Mouse (Mus musculus): ENCODE data around the gene Gm42417. TPM values are rescaled to one million over a fixed set of nuclear protein-coding genes. Genes with fewer than 3 reads are reported as not detected.

Gene Gm42417
- polyA plus RNA-seq, 1 experiment from 2014 or later, result 0.26 TPM

DNA sequence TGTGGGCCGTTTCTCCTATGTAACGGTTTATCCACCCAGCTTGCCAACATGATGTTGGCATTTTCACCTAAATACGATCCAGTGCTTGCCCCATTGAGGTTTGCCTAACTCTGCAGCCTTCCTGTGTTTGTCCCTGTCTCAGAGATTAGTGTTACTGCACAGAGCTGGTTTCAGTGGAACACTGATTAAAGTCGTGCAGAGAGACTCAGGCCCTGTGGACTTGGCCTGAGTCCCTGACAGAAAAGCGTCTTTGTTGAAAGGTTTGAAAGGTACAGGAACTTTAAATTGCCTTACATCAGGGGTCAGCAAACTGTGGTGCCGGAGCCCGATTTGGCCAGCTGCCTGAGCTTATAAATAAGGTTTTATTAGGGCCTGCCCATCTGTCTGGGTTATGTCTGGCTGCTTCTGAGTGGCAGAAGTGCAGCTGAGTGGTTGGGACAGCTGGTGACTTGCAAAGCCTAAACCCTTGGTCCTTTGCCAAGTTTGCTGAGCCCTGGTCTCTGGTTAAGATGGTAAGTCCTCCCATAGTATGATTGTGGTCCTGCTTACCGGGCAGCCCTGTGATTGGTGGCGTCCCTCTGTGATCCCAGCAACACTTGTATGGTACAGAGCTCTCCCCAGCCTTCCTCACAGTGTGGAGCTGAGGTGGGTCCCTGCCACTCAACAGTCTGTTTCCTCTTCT is 15.8 kb downstream of the Gm42417 start:
- Histone ChIP-seq H3K27me3 (ENCODE audit: control insufficient read depth, insufficient read depth, low read length) (no peaks in the 10 kb centered on the region), H3K9me3 (ENCODE audit: control insufficient read depth, low read length) (no peaks in the 10 kb centered on the region), H3K4me1 (ENCODE audit: control insufficient read depth, insufficient read depth, low read length) (no peaks in the 10 kb centered on the region), H3K36me3 (ENCODE audit: control insufficient read depth, insufficient read depth, low read length) (peaks cover 68% of the 10 kb centered on the region), H3K4me2 (replicated peaks; ENCODE audit: low read depth, low read length) (no peak overlapping the region), H3K4me3 (ENCODE audit: low read length) (no peak overlapping the region), H3K9ac (ENCODE audit: low read depth, low read length) (no peak overlapping the region), H3K27ac (ENCODE audit: low read depth, low read length) (0 out of 2 replicates have a peak overlapping the region, but pooled peaks have one; percentile 37)
- WGBS, result 49% methylated on average over 9 of the region's 9 CpGs
- ATAC-seq (ENCODE audit: low FRiP score, low TSS enrichment), result peak; percentile 17; the same call in 1 of the 2 replicates

DNA sequence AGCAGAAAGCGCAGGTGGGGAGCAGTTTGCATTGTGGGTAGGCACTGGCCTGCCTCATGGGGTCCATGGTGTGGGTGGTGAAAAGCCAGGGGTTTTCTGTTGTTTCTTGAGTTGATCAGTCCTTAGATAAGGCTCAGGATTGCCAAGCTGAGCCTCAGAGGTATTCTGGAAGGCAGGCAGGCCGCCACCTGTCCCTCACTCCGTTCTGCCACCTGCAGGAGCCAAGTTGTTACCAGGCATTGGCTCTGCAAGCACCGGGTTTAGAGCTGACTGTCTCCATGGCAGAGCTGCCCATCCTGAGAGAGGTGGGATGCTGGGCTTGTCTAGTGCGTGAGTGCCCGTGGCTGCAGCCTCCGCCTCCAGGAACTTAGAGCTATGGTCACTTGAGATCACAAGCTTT is 17.0 kb downstream of the Gm42417 start:
- Histone ChIP-seq H3K4me1 (ENCODE audit: control insufficient read depth, insufficient read depth, low read length) (no peaks in the 10 kb centered on the region), H3K36me3 (ENCODE audit: control insufficient read depth, insufficient read depth, low read length) (peaks cover 68% of the 10 kb centered on the region), H3K9ac (ENCODE audit: low read depth, low read length) (no peak overlapping the region), H3K9me3 (ENCODE audit: control insufficient read depth, low read length) (no peaks in the 10 kb centered on the region), H3K4me2 (replicated peaks; ENCODE audit: low read depth, low read length) (no peak overlapping the region), H3K27me3 (ENCODE audit: control insufficient read depth, insufficient read depth, low read length) (no peaks in the 10 kb centered on the region), H3K27ac (ENCODE audit: low read depth, low read length) (no peak overlapping the region), H3K4me3 (ENCODE audit: low read length) (no peak overlapping the region)
- WGBS, result 90% methylated on average over 7 of the region's 7 CpGs
- ATAC-seq (ENCODE audit: low FRiP score, low TSS enrichment), result no peak

DNA sequence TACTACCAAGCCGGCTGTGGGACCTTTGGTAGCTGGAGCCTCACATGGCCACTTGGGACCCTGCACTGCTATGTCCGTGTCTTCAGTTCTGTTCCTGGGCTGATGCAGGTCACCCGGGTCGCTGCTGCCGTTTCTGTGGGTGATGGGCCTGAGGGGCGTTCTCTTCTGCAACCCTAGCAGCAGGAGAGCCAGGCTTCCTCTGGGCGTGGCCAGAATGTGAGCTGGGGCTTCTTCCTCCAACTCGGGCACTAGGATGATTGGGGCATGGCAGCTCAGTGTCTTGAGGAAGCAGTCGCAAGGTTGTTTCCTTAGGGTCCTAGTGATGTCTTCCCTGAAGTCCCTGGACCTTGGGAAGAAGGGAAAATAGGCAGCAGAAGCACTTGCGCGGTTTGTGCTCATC is 19.6 kb downstream of the Gm42417 start:
- Histone ChIP-seq H3K9me3 (ENCODE audit: control insufficient read depth, low read length) (no peaks in the 10 kb centered on the region), H3K36me3 (ENCODE audit: control insufficient read depth, insufficient read depth, low read length) (peaks cover 57% of the 10 kb centered on the region), H3K27ac (ENCODE audit: low read depth, low read length) (no peak overlapping the region), H3K4me3 (ENCODE audit: low read length) (no peak overlapping the region), H3K4me1 (ENCODE audit: control insufficient read depth, insufficient read depth, low read length) (0 out of 2 replicates have a peak, but pooled peaks cover 3% of the 10 kb centered on the region), H3K27me3 (ENCODE audit: control insufficient read depth, insufficient read depth, low read length) (no peaks in the 10 kb centered on the region), H3K4me2 (replicated peaks; ENCODE audit: low read depth, low read length) (no peak overlapping the region), H3K9ac (ENCODE audit: low read depth, low read length) (no peak overlapping the region)
- WGBS, result 70% methylated on average over 11 of the region's 11 CpGs
- ATAC-seq (ENCODE audit: low FRiP score, low TSS enrichment), result no peak

DNA sequence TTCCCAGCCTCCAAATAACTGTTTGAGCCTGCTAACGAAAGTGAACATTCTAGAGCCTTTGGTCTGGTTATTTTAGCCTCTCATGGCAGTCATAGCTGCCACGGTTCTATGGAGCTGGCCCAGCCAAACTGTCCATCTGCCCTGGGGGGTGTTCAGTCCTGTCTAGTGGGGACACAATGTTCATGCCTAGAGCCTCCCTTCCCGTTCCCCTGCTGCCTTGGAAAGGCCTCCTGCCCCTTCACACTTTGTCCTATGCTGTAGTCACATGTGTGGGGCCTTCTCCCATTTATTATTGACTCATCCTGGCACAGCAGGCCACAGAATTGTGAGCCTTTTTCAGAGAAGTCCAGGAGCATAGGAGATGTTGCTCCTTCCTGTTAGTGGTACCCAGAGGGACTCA is 21.0 kb downstream of the Gm42417 start:
- Histone ChIP-seq H3K9me3 (ENCODE audit: control insufficient read depth, low read length) (no peaks in the 10 kb centered on the region), H3K36me3 (ENCODE audit: control insufficient read depth, insufficient read depth, low read length) (peaks cover 44% of the 10 kb centered on the region), H3K4me1 (ENCODE audit: control insufficient read depth, insufficient read depth, low read length) (peaks cover 15% of the 10 kb centered on the region), H3K27ac (ENCODE audit: low read depth, low read length) (no peak overlapping the region), H3K4me2 (replicated peaks; ENCODE audit: low read depth, low read length) (no peak overlapping the region), H3K9ac (ENCODE audit: low read depth, low read length) (no peak overlapping the region), H3K4me3 (ENCODE audit: low read length) (no peak overlapping the region), H3K27me3 (ENCODE audit: control insufficient read depth, insufficient read depth, low read length) (no peaks in the 10 kb centered on the region)
- 75% methylated on average over 3 of the region's 3 CpGs for WGBS
- ATAC-seq (ENCODE audit: low FRiP score, low TSS enrichment), result no peak

DNA sequence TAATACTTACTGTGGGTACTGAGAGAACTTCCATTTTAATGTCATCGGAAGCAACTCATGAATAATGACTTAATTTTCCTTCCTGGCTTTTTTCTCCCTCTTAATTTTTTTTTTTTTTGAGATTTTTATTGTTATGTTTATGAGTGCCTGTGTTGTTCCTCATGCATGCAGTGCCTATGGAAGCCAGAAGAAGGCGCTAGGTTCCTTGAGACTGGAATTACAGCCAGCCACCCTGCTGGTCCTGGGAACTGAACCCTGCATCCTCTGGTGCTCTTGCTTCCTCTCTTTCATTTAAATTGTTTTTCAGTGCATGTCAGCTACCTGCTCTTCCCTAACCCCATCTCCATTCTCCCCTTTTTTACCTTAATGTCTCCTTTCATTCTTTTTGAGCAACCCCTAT is 25.5 kb downstream of the Gm42417 start:
- WGBS, result 50% methylated on average over 2 of the region's 2 CpGs
- no peaks in the 10 kb centered on the region for H3K27me3 ChIP-seq (ENCODE audit: control insufficient read depth, insufficient read depth, low read length)
- no peak overlapping the region for H3K27ac ChIP-seq (ENCODE audit: low read depth, low read length)
- H3K4me3 ChIP-seq (ENCODE audit: low read length), result peak overlapping the region; percentile 92
- no peaks in the 10 kb centered on the region for H3K9me3 ChIP-seq (ENCODE audit: control insufficient read depth, low read length)
- ATAC-seq (ENCODE audit: low FRiP score, low TSS enrichment), result no peak
- peaks cover 18% of the 10 kb centered on the region for H3K4me1 ChIP-seq (ENCODE audit: control insufficient read depth, insufficient read depth, low read length)
- H3K36me3 ChIP-seq (ENCODE audit: control insufficient read depth, insufficient read depth, low read length), result 0 out of 2 replicates have a peak, but pooled peaks cover 6% of the 10 kb centered on the region
- peak overlapping the region; percentile 69 for H3K4me2 ChIP-seq (replicated peaks; ENCODE audit: low read depth, low read length)
- peak overlapping the region; percentile 89; the same call in 1 of the 2 replicates for H3K9ac ChIP-seq (ENCODE audit: low read depth, low read length)

DNA sequence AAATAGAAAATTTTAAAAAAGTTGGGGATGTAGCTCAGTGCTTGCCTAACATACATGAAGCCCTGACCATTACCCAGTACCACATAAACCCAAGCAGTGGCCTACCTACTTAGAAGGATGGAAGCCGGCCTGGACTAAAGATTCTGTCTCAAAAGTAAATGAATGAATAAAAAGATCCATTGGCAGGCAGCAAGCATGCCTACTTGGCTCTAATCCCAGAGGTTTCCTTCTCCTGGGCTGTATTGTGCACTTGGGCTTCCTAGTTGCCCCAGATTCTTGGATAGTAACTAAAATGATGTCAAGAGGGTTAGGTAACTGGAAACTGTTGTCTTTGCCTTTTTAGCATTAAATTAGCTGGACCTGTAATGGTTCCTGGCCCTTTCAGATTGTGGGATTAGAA is 25.9 kb downstream of the Gm42417 start:
- Histone ChIP-seq H3K9ac (ENCODE audit: low read depth, low read length) (peak overlapping the region; percentile 89), H3K4me1 (ENCODE audit: control insufficient read depth, insufficient read depth, low read length) (peaks cover 18% of the 10 kb centered on the region), H3K4me3 (ENCODE audit: low read length) (peak overlapping the region; percentile 92), H3K4me2 (replicated peaks; ENCODE audit: low read depth, low read length) (peak overlapping the region; percentile 69), H3K36me3 (ENCODE audit: control insufficient read depth, insufficient read depth, low read length) (0 out of 2 replicates have a peak, but pooled peaks cover 6% of the 10 kb centered on the region), H3K9me3 (ENCODE audit: control insufficient read depth, low read length) (no peaks in the 10 kb centered on the region), H3K27me3 (ENCODE audit: control insufficient read depth, insufficient read depth, low read length) (no peaks in the 10 kb centered on the region), H3K27ac (ENCODE audit: low read depth, low read length) (no peak overlapping the region)
- ATAC-seq (ENCODE audit: low FRiP score, low TSS enrichment), result no peak
- 15% methylated on average over 1 of the region's 1 CpGs for WGBS

DNA sequence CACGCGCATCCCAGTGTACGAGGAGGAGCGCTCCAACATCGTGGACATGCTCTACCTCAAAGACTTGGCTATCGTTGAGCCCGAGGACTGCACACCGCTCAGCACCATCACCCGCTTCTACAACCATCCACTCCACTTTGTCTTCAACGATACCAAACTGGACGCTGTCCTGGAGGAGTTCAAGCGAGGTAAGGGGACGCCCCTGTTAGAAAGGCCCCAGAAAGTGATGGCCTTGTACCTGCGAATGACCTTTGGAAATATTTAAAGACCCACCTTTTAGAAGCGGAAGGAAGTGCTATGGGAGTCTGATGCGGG is 26.3 kb downstream of the Gm42417 start:
- Histone ChIP-seq H3K4me3 (ENCODE audit: low read length) (peak overlapping the region; percentile 92), H3K27ac (ENCODE audit: low read depth, low read length) (peak overlapping the region; percentile 78; the same call in 1 of the 2 replicates), H3K9ac (ENCODE audit: low read depth, low read length) (peak overlapping the region; percentile 89), H3K27me3 (ENCODE audit: control insufficient read depth, insufficient read depth, low read length) (no peaks in the 10 kb centered on the region), H3K36me3 (ENCODE audit: control insufficient read depth, insufficient read depth, low read length) (peaks cover 6% of the 10 kb centered on the region; the same call in 1 of the 2 replicates), H3K4me1 (ENCODE audit: control insufficient read depth, insufficient read depth, low read length) (peaks cover 18% of the 10 kb centered on the region), H3K9me3 (ENCODE audit: control insufficient read depth, low read length) (no peaks in the 10 kb centered on the region), H3K4me2 (replicated peaks; ENCODE audit: low read depth, low read length) (peak overlapping the region; percentile 69)
- under 1% methylated on average over 16 of the region's 16 CpGs for WGBS
- no peak for ATAC-seq (ENCODE audit: low FRiP score, low TSS enrichment)

DNA sequence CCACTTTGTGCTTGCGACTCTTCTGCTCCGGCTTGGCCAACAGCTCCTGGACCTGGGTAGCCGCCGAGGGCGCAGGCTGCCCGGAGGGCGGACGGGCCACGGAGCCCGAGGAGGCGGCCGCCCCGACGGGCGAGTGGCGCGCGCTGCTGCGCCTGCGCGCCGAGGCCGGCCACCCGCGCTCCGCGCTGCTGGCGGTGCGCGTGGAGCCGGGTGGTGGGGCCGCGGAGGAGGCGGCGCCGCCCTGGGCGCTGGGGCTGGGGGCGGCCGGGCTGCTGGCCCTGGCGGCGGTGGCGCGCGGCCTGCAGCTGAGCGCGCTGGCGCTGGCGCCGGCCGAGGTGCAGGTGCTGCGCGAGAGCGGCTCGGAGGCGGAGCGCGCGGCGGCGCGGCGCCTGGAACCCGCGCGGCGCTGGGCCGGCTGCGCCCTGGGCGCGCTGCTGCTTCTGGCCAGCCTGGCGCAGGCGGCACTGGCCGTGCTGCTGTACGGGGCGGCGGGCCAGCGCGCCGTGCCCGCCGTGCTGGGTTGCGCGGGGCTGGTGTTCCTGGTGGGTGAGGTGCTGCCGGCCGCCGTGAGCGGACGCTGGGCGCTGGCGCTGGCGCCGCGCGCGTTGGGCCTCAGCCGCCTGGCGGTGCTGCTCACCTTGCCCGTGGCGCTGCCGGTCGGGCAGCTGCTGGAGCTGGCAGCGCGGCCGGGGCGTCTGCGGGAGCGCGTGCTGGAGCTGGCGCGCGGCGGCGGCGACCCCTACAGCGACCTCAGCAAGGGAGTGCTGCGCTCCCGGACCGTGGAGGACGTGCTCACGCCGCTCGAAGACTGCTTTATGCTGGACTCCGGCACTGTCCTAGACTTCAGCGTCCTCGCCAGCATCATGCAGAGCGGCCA is 26.9 kb downstream of the Gm42417 start:
- peak overlapping the region; percentile 92 for H3K4me3 ChIP-seq (ENCODE audit: low read length)
- H3K27ac ChIP-seq (ENCODE audit: low read depth, low read length), result peak overlapping the region; percentile 98
- peaks cover 10% of the 10 kb centered on the region for H3K36me3 ChIP-seq (ENCODE audit: control insufficient read depth, insufficient read depth, low read length)
- H3K27me3 ChIP-seq (ENCODE audit: control insufficient read depth, insufficient read depth, low read length), result no peaks in the 10 kb centered on the region
- no peaks in the 10 kb centered on the region for H3K9me3 ChIP-seq (ENCODE audit: control insufficient read depth, low read length)
- under 1% methylated on average over 77 of the region's 126 CpGs for WGBS
- peak; percentile 72 for ATAC-seq (ENCODE audit: low FRiP score, low TSS enrichment)
- H3K4me1 ChIP-seq (ENCODE audit: control insufficient read depth, insufficient read depth, low read length), result peaks cover 18% of the 10 kb centered on the region
- H3K9ac ChIP-seq (ENCODE audit: low read depth, low read length), result peak overlapping the region; percentile 89
- H3K4me2 ChIP-seq (replicated peaks; ENCODE audit: low read depth, low read length), result peak overlapping the region; percentile 69

All from kidney, embryonic 14.5 days (tissue).